Mouse (Mus musculus): Measurements from ENCODE around the gene Abca13. TPM values are rescaled to one million over a fixed set of nuclear protein-coding genes. Genes with fewer than 3 reads are reported as not detected.

Abca13 gene
- polyA plus RNA-seq, 1 experiment from 2014 or later: 0.01 TPM

DNA sequence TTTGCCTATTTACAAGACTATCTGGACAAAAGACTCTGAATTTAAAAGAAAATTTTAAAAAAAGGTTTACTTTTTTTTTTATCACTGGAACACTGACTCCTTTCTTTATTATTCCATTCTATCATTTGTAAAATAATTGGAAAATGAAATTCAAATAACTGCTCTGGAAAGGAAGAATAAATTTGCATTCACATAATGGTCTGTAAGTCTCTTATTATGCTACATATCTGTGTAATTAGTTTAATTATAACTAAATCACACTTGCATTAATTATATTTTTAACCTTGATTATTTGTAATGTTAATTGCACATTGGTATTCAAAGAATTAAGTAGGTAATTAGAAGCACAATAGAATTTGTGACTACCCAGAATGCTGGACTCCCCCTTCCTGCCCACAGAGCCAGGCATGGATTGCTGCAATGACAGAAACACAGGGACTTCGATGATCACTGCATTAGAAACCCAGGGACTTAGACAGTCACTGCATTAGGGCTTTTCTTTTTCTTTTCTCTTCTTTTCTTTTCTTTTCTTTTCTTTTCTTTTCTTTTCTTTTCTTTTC, 400.1 kb downstream of the Abca13 start:
- H3K36me3 ChIP-seq: no peaks in the 10 kb centered on the region
- no peak overlapping the region for H3K27ac ChIP-seq
- H3K4me1 ChIP-seq: no peaks in the 10 kb centered on the region
- WGBS: 93% methylated on average over 1 of the region's 1 CpGs
- H3K27me3 ChIP-seq (ENCODE audit: low read depth, poor library complexity, severe bottlenecking): no peaks in the 10 kb centered on the region
- no peaks in the 10 kb centered on the region for H3K9me3 ChIP-seq (replicated peaks)
- H3K4me3 ChIP-seq: no peak overlapping the region
- DNase-seq (ENCODE audit: low spot score): no peak

DNA sequence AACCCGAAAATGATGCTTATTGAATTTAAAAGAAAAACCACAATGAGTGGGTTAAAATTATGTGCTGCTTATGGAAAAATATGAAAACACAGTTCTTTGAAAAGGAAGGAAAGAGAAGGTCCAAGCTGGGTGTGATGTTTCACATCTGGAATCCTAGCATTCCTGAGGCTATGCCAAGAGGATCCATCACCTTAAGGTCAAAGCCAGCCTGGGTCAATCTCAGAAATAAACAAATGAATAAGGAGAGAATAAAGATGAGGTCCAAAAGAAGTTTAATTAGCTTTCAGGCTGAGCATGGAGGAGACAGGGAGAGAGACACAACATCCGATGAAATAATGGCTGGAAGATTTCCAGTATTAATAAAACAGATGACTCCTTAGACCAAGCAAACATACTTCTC, 405.6 kb downstream of the Abca13 start:
- Histone ChIP-seq H3K27me3 (ENCODE audit: low read depth, poor library complexity, severe bottlenecking) (no peaks in the 10 kb centered on the region), H3K36me3 (no peaks in the 10 kb centered on the region), H3K4me3 (no peak overlapping the region), H3K4me1 (no peaks in the 10 kb centered on the region), H3K9me3 (replicated peaks) (no peaks in the 10 kb centered on the region), H3K27ac (no peak overlapping the region)
- DNase-seq (ENCODE audit: low spot score): no peak
- 84% methylated on average over 2 of the region's 2 CpGs for WGBS

DNA sequence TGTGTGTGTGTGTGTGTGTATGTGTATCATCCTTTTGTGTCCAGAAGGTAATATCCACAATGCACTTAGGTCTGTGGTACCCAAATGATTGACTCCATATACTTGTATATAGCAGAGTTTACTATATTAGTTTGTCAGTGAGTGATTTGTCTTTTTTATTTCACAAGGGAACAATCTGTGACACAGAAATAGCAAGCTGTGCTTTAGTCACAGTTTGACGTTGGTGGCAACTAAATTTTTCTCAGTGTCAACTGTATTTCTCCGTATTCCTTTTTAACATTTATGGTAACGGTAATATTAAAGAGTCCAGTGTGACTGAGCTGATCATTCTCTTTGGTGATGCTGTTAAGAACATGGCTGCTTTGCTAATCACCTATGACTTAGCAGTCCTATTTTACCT, 409.4 kb downstream of the Abca13 start:
- Histone ChIP-seq H3K9me3 (replicated peaks) (no peaks in the 10 kb centered on the region), H3K27ac (no peak overlapping the region), H3K27me3 (ENCODE audit: low read depth, poor library complexity, severe bottlenecking) (no peaks in the 10 kb centered on the region), H3K4me3 (no peak overlapping the region), H3K36me3 (no peaks in the 10 kb centered on the region), H3K4me1 (no peaks in the 10 kb centered on the region)
- DNase-seq (ENCODE audit: low spot score): no peak
- WGBS: 90% methylated on average over 3 of the region's 3 CpGs

DNA sequence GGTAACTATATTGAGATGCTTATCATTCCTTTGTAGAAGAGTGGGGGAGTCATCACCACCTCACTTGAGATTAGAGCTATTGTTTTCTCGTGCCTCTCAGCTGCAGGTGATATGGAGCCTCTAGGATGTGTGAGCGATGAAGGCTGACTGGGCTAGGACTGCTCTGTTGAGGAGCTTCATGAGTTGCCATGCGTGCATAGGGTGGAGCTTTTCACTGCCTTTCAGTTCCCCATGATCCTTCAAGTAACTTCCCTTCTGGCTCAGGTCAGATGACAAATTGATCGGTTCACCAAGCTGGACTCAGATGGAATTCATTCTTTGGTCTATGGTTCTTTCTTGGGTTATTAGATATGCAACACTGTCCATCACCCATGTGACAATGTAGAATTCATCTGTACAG, 410.4 kb downstream of the Abca13 start:
- H3K4me1 ChIP-seq: no peaks in the 10 kb centered on the region
- no peaks in the 10 kb centered on the region for H3K9me3 ChIP-seq (replicated peaks)
- H3K27me3 ChIP-seq (ENCODE audit: low read depth, poor library complexity, severe bottlenecking): no peaks in the 10 kb centered on the region
- 86% methylated on average over 4 of the region's 4 CpGs for WGBS
- no peak overlapping the region for H3K27ac ChIP-seq
- H3K4me3 ChIP-seq: no peak overlapping the region
- DNase-seq (ENCODE audit: low spot score): no peak
- no peaks in the 10 kb centered on the region for H3K36me3 ChIP-seq

DNA sequence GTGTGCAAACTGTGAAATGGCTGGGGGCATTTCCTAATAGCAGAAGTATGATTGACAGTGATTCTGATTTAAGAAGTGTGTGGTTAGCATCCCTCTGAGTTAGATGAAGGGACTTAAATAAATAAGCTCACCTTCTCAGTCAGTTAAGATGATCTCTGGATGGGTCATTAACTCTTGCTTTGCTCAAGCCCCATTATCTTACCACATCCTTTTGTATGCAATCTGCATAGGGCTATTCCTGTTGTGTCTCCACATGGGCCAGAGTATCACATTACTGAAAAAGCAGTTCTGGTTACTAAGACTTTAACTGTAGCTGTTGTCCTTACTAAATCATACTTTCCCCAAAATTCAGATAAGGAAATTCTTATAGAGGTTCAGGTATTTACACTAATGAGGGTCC, 416.5 kb downstream of the Abca13 start:
- no peaks in the 10 kb centered on the region for H3K4me1 ChIP-seq
- no peak overlapping the region for H3K4me3 ChIP-seq
- no peak for DNase-seq (ENCODE audit: low spot score)
- no peaks in the 10 kb centered on the region for H3K9me3 ChIP-seq (replicated peaks)
- H3K27ac ChIP-seq: no peak overlapping the region
- H3K27me3 ChIP-seq (ENCODE audit: low read depth, poor library complexity, severe bottlenecking): no peaks in the 10 kb centered on the region
- no peaks in the 10 kb centered on the region for H3K36me3 ChIP-seq

DNA sequence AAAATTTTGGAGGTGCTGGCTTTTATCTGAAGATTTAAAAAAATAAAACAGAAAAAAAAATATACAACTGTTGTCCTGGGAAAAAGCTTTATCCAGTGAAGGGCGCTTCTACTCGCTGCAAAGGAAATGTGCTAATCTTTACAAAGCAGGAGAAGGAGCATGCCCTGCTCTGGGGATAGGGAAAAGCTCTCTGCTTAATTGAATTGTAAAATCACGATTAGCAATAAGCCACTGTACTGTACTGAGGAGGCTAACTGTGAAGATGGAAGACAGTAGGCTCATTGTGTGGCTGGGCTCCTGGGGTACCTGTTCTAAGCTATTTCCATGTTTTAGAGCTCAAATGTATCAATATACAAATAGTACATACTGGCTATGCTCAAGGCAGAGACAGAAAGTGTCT, 417.3 kb downstream of the Abca13 start:
- Histone ChIP-seq H3K4me3 (no peak overlapping the region), H3K9me3 (replicated peaks) (no peaks in the 10 kb centered on the region), H3K27me3 (ENCODE audit: low read depth, poor library complexity, severe bottlenecking) (no peaks in the 10 kb centered on the region), H3K27ac (no peak overlapping the region), H3K4me1 (no peaks in the 10 kb centered on the region), H3K36me3 (no peaks in the 10 kb centered on the region)
- DNase-seq (ENCODE audit: low spot score): no peak
- WGBS: 65% methylated on average over 3 of the region's 3 CpGs

DNA sequence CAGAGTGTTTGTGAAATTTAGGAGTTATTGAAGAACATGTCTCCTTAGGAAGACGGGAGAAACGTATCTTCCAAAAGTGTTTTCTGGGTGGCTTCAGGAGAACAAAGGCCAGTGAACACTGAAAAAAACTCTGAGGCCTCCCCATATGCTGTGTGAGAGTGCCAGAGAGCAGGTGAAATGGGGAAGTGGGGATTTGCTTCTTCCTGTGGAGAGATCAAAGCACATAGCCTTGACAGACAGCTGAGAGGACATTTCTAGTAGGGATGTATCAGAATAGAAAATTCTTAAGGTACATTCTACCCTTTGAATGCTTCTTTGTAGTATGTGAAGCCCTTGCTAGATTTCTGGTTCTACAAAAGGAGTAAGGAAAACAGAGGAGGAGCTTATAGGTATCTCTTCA, 424.4 kb downstream of the Abca13 start:
- Histone ChIP-seq H3K9me3 (replicated peaks) (no peaks in the 10 kb centered on the region), H3K4me3 (no peak overlapping the region), H3K27ac (no peak overlapping the region), H3K27me3 (ENCODE audit: low read depth, poor library complexity, severe bottlenecking) (no peaks in the 10 kb centered on the region), H3K36me3 (no peaks in the 10 kb centered on the region), H3K4me1 (no peaks in the 10 kb centered on the region)
- no peak for DNase-seq (ENCODE audit: low spot score)
- 94% methylated on average over 2 of the region's 2 CpGs for WGBS

DNA sequence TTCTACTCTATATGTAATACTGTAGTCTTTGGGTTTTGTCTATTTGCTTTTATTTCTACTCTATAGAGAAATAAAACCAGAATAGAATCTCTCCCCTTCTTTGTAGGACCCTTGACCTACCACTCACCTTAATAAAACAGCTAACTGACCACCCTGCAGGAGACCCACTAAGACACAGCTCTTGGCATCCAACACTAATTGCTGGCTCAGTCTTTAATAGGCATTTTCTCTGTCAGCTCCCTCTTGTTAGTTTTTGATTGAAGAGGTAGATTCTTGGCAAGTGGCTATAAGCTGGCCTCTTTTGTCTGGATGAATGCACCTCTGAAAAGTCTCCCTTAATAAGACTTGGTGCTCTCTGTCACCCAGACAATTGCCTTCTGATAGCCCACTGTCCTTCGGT, 424.9 kb downstream of the Abca13 start:
- Histone ChIP-seq H3K9me3 (replicated peaks) (no peaks in the 10 kb centered on the region), H3K36me3 (no peaks in the 10 kb centered on the region), H3K4me3 (no peak overlapping the region), H3K27ac (no peak overlapping the region), H3K27me3 (ENCODE audit: low read depth, poor library complexity, severe bottlenecking) (no peaks in the 10 kb centered on the region), H3K4me1 (no peaks in the 10 kb centered on the region)
- no peak for DNase-seq (ENCODE audit: low spot score)
- 86% methylated on average over 1 of the region's 1 CpGs for WGBS

DNA sequence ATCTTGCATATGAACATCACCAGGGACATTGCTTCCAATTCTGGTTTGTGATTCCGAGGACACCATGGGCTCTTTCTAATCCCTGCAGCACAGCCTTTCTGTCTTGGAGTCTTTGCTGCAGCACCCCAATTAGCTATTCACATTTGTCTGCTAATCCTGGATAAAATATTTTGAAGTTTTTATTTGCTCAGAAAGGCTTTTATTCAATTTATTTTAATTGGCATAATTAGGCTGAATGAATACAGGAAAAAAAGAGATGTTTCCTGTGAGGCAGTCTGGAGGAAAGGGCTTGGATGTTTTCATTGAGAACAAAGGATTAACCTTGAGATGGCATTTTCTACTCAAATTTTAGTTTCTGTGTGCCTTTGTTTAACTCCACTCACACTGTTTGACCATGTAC, 428.2 kb downstream of the Abca13 start:
- WGBS: 73% methylated on average over 1 of the region's 1 CpGs
- Histone ChIP-seq H3K4me3 (no peak overlapping the region), H3K27ac (no peak overlapping the region)

DNA sequence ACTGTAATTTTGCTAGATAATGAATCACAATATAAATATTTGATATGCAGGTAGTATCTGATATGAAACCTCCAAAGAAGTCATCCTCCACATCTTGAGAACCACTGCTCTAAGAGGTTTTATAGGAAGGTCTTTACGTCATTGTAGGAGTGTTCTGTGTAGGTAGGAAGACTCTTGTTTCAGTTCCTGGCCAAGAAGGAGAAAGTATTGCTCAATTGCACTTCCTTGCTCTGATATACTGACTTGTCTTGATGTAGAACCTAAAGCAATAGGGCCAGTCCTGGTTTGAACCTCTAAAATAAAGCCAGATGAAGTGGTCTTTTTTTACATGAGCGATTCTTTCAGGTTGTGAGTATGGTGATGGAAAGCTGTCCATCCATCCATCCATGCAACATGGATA, 431.1 kb downstream of the Abca13 start:
- Histone ChIP-seq H3K36me3 (no peaks in the 10 kb centered on the region), H3K4me1 (no peaks in the 10 kb centered on the region), H3K27ac (no peak overlapping the region), H3K27me3 (ENCODE audit: low read depth, poor library complexity, severe bottlenecking) (no peaks in the 10 kb centered on the region), H3K4me3 (no peak overlapping the region), H3K9me3 (replicated peaks) (no peaks in the 10 kb centered on the region)
- 84% methylated on average over 2 of the region's 2 CpGs for WGBS
- DNase-seq (ENCODE audit: low spot score): no peak

More for the DNA sequence above, 428.2 kb downstream of the Abca13 start:
- Histone ChIP-seq H3K4me1 (no peaks in the 10 kb centered on the region), H3K27me3 (ENCODE audit: low read depth, poor library complexity, severe bottlenecking) (no peaks in the 10 kb centered on the region), H3K9me3 (replicated peaks) (no peaks in the 10 kb centered on the region), H3K36me3 (no peaks in the 10 kb centered on the region)
- no peak for DNase-seq (ENCODE audit: low spot score)

DNA sequence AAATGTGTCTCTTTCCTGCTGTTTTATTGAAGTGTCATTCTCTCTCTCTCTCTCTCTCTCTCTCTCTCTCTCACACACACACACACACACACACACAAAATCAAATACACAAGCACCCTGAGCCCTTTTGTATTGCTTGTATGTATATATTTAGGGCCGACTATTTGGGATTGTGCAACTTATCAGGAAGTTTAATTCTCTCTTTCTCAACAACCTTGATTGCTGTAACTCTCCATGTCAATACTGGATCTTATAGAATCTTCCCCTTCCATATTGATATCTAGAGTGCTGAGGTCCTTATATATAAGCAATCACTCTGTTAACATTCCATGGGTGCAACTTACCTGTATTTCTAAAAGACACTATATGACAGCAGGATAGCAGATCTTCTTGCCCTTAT, 433.0 kb downstream of the Abca13 start:
- Histone ChIP-seq H3K27me3 (ENCODE audit: low read depth, poor library complexity, severe bottlenecking) (no peaks in the 10 kb centered on the region), H3K4me1 (no peaks in the 10 kb centered on the region), H3K9me3 (replicated peaks) (no peaks in the 10 kb centered on the region), H3K27ac (no peak overlapping the region), H3K4me3 (no peak overlapping the region), H3K36me3 (no peaks in the 10 kb centered on the region)
- WGBS: 87% methylated on average over 1 of the region's 1 CpGs
- no peak for DNase-seq (ENCODE audit: low spot score)

DNA sequence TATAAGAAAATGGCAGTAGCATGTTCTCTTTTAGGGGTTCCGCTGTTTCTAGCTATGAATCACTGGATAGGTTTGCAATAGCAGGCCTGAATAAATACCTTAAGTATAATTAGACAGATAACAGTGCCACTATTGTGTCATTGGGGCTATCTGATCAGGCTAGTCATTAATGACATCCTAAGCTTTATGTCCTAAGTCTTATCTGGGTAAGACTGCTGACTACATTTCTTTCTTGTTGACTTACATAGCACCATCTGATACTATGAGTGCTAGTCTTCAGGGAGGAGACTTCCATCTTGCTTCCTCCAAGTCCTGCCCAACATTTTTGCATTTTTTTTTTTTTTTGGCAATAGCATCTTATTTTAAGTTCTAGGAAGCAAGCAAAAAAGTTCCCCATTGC, 434.1 kb downstream of the Abca13 start:
- no peak for DNase-seq (ENCODE audit: low spot score)
- H3K4me1 ChIP-seq: no peaks in the 10 kb centered on the region
- 87% methylated on average over 1 of the region's 1 CpGs for WGBS
- H3K9me3 ChIP-seq (replicated peaks): no peaks in the 10 kb centered on the region
- no peak overlapping the region for H3K4me3 ChIP-seq
- H3K36me3 ChIP-seq: no peaks in the 10 kb centered on the region
- no peak overlapping the region for H3K27ac ChIP-seq
- no peaks in the 10 kb centered on the region for H3K27me3 ChIP-seq (ENCODE audit: low read depth, poor library complexity, severe bottlenecking)

DNA sequence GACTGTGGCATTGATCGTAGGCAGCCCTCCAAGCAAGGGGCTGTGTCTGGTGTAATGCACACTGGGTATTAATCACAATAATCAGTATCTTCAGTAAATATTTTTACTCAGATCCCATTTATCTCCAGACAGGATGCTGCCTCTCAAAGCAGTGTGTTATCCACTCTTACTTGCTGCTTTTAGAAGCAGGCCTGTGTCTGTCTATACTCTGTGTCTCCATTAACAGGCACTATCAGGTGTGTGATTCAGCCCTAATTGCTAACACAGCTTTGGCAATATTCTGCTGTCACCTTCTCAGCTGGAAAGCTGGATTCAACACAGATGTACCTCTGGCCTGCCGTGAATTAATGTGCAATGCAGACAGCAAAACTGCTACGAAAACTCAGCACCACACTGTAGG, 455.5 kb downstream of the Abca13 start:
- Histone ChIP-seq H3K27me3 (ENCODE audit: low read depth, poor library complexity, severe bottlenecking) (no peaks in the 10 kb centered on the region), H3K4me3 (no peak overlapping the region), H3K9me3 (replicated peaks) (no peaks in the 10 kb centered on the region), H3K4me1 (no peaks in the 10 kb centered on the region), H3K36me3 (no peaks in the 10 kb centered on the region), H3K27ac (no peak overlapping the region)
- no peak for DNase-seq (ENCODE audit: low spot score)
- 90% methylated on average over 3 of the region's 3 CpGs for WGBS

DNA sequence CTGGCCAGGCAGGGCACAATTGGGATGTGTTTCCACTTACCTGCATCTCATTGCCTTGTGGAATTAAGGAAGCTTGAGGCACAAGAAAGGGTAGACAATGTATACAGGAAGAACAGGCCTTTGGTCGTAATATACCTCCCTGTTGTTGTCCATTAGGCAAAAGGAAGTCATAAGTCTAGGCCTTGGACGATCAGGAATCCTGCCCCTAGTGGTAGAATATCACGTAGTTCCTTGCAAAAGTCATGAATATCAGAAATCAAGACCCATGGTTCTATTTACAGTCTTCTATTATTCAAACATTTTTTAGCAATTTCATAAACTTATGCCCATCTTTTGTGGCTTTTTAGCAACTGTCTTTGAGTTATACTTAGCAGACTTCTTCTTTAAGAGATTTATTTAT, 456.2 kb downstream of the Abca13 start:
- Histone ChIP-seq H3K36me3 (no peaks in the 10 kb centered on the region), H3K27me3 (ENCODE audit: low read depth, poor library complexity, severe bottlenecking) (no peaks in the 10 kb centered on the region), H3K9me3 (replicated peaks) (no peaks in the 10 kb centered on the region), H3K27ac (no peak overlapping the region), H3K4me3 (no peak overlapping the region), H3K4me1 (no peaks in the 10 kb centered on the region)
- 61% methylated on average over 3 of the region's 3 CpGs for WGBS
- DNase-seq (ENCODE audit: low spot score): no peak

Measured in limb, embryonic 10.5 days (tissue).